Mouse (Mus musculus) adrenal gland, adult 18-20 months (tissue): Measurements from ENCODE around the gene Lim2. TPM values are rescaled to one million over a fixed set of nuclear protein-coding genes. Genes with fewer than 3 reads are reported as not detected.
"Not testable (repeated sequence)": the region's sequence is repeated elsewhere in the genome, so short reads cannot be mapped to it uniquely, and the experiment has no call there.

Experiments used
- DNase-seq, 2 experiments: peaks; one replicate each; pipeline ENCODE4 v3.0.0; 2021 to 2022; ENCODE audit warnings: low spot score in 2 of 2
- long read RNA-seq, 2 experiments: library from polyadenylated mRNA; stranded (forward); transcript quantifications; one replicate each; pipeline ENCODE4 v2.0.0; 2021
- total RNA-seq, 2 experiments: library from RNA; stranded (reverse); gene quantifications; 1 replicate in 1 of 2; 2 replicates in 1 of 2; pipeline ENCODE4 v1.2.3; 2021

Lim2 gene
- not detected for total RNA-seq
- long read RNA-seq, experiment 1: 0 reads
- long read RNA-seq, experiment 2: 0 reads

DNA sequence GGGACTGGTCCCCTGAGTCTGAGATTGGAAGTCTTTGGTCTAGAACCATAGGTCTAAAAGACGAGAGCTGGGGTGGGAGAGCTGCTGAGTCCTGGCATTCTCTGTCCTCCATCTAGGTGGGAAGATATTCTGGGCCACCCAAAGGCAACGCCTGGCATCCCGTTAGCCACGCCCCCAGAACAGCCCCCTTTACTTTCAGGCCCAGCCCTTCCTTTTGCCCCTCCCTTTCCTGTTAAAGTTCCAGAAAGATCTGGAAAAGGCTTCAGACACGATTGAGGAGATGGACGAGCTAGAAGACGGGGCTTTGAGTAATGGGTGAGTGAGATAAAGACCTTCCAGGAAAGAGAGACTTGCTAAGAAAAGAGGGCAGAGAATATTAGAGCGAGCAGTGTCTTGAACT, at the start of gene Lim2:
Gene Lim2 (plus strand): TSS at position 265 of the 400 bp plus-strand sequence.
- DNase-seq: no peak

DNA sequence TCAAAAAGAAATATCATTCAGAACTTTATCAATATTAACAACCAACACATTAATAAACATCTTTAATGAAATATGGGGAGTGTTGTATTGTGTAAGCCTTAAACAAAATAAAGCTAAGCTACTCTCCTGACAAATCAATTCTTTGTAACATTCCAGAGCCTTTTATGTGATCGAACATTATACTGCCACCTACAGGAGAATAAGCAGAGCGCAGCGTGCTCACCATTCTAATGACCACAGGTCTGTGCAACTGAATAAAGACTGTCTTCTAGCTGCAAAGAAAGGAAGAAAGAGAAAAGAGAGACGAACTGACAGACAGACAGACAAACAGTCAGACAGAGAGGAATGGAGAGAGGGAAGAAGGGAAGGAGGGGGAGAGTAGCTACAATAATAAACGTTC, 49.2 kb upstream of the Lim2 start:
- peak; percentile 22 to 25 for DNase-seq

DNA sequence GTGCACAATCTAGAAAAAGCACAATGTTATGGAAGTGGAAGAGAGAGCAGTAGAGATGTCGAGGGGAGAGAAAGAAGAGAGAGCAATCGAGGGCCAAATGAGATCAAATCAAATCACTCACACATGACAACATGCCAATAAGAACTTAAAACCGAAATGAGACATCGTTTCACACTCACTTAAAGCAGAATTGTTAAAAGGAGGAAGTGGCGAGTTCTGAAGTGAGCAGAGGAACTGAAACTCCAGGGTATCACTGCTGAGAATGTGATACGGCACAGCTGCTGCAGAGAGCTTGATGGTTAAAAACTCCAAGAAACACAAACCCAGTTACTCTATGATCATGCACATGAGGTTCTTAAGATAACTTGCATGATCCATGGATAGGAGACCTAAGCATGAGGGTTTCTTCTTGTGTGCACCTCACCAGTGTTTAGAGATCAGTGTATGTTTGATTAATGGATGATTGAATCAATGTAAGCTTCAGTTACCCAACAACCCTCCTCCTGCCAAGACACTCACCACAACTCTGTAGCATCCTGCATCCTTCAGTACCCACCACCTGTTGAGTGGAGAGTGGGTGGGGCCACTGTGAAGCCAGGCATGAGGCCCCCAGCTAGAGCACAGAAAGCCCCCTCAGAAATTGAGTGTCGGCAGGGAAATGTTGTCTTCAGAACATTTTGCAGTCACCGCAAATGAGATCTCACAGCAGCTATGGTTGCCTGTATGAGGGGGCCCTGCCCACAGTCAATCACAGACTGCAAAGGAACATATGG, 34.9 kb upstream of the Lim2 start:
- no peak for DNase-seq

DNA sequence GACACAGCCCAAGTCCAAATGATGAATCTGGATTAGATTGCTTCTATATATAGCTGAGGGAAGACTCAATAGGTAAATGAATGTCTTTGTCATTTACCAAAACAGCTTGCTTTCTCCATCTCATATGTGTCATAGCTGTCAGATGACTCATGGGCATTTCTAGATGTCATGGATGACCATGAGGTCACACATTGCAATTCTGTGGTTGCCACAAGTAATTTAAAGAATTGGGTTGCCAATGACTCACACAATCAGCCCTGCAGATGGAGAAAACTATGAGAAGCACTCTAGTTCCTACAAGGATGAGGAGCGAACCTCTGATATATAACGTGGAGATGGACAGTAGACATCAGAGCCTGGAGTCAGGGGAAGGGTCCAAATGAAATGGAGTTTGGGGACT, 28.0 kb upstream of the Lim2 start:
- DNase-seq: no peak

DNA sequence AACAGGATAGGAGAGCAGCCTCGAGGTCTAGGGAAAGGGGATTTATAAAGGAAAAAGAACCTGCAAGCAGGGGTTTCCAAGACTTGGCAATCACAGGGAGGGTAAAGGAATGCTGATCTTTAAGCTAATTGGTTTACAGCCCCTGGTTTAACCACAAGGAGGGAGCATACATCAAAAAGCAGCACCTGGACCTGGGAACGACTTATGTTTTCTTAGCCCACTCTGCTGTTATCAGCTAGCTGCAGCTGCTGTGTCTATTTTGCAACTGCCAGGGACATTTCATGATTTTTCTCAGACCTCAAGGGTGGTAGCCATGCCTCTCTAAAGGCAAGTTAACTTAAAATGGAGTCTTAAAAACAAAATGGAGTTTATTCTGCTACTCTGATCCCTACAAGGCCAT, 24.8 kb upstream of the Lim2 start:
- DNase-seq: no peak

DNA sequence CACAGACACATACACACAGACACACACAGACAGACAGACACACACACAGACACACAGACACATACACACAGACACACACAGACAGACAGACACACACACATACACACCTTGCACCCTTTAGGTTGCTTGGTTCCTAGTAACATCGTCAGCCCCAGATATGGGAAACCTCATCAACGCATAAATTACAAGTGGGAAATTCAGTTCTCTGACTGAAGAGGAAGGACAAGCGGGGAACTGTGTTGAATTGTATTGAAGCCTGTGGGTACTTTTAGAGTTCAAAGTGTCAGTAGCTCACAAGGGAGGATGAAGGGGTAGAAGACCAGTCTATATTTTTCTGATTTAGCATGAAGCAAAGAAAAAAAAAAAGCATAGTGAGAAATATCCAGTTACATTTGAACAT, 19.9 kb upstream of the Lim2 start:
- no peak for DNase-seq

DNA sequence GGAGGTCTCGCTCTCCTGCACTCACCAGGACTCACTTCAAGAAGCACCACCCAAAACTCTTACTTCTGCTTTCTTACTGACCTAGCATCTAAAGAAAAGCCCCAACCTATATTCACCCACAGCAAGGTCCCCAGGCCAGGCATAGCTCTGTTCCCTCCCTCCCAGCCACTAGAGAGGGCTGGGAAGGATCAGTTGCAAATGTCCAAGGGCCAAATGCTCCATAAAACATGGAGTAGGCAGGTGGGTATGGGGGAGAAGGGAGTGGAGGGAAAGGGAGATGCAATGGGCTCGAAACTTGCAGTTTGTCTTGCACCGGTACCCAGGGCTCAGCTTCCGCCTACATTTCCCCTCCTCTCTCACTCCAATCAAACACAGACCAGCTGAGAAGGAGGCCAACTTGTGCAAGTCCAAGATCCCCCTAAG, 19.3 kb upstream of the Lim2 start, which contains the start of gene Siglecg:
Gene Siglecg (plus strand): TSS at position 74 of the 423 bp plus-strand sequence.
- no peak for DNase-seq

DNA sequence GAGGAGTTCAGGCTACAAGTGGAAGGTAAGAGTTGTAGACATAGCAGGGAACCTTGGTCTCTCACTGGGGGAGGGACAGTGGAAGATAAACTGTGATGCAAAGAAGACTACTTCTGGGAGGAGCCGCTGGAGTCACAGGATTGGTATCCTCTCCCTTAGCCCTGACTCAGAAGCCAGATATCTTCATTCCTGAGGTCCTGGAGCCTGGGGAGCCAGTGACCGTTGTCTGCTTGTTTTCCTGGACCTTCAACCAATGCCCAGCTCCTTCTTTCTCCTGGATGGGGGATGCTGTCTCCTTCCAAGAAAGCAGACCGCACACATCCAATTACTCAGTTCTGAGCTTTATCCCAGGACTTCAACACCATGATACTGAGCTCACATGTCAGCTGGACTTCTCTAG, 18.4 kb upstream of the Lim2 start:
- DNase-seq: no peak

DNA sequence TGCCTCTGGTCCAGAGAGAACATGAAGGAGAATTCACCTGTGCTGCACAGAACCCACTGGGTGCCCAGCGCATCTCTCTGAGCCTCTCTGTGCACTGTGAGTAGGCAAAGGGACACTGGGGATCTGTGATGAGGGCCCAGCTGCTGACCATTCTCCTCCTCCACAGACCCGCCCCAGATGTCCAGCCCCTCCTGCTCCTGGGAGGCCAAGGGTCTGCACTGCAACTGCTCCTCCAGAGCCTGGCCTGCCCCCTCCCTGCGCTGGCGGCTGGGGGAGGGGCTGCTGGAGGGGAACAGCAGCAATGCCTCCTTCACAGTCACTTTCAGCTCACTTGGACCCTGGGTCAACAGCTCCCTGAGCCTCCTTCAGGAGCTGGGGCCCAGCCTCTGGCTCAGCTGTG, 15.7 kb upstream of the Lim2 start:
- not testable (repeated sequence) for DNase-seq

DNA sequence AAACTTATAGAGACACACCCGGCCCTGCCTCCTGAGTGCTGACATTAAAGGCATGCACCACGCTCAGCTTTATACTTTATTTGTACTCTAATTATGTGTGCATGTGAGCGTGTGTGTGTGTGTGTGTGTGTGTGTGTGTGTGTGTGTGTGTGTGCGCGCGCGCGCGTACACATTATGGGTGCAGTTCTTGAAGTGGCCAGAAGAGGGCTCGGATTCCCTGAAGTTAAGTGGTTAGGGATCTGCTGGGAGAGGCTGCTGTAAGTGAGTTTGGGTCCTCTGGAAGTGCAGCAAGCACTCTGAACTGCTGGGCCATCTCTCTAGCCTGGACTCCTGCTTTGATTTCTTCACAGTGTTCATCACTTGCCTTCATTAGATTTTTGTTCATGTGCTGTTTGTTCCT, 10.2 kb upstream of the Lim2 start:
- DNase-seq: no peak

DNA sequence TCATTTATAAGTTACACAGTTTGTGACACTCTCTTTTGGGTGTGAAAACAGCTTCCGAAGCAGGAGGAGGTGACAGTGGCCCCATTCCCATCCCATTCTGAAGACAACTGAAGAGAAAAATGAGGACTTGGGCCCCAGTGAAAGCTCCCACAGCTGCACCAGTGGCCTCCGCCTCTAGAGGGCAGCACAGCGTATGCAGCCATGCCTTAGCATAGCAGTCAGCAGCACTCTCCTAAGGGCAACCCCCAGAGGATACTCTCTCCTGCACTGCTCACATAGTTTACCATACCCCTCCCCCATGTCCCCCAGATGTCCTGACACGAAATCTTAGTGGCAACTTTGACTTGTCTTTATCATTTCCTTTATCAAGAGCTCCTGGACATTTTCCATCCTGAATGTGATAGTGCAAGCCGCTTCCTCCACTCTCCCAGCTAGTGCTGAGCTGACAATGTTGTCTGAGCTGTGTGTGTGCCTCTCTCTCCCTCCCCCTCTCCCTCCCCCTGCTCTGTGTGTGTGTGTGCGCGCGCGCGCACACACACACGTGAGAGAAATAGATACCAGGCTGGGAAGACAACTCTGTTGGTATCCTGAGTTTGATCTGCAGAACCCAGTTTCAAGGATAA, 4.4 kb upstream of the Lim2 start:
- DNase-seq: peak; percentile 82 to 87

DNA sequence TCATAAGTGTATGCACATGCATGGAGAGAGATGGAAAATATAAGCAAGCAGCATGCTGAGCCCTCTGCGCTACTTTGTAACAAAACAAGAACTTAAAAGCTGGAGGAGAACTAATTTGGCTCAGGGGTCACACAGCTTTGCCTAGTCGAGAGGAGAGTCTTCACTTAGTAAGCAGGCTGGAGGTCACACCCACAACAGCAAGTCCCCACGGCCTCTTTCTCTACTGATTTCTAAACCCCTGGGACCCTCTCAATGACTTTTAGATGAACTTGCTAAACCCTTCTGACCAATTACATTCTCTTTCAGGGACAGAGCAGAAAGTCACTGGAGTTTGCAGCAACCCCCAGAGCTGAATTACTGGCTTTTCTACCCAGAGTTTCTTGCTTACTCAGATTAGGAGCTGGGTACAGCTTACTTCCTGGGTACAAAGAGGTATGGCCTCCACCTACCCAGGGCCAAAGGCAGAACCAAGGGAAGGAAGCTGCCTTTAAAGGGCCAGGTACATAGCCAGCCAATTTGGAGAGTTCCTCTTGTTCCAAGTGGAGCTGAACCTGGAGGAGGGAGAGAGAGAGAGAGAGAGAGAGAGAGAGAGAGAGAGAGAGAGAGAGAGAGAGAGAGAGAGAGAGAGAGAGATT, 3.4 kb upstream of the Lim2 start:
- no peak for DNase-seq

DNA sequence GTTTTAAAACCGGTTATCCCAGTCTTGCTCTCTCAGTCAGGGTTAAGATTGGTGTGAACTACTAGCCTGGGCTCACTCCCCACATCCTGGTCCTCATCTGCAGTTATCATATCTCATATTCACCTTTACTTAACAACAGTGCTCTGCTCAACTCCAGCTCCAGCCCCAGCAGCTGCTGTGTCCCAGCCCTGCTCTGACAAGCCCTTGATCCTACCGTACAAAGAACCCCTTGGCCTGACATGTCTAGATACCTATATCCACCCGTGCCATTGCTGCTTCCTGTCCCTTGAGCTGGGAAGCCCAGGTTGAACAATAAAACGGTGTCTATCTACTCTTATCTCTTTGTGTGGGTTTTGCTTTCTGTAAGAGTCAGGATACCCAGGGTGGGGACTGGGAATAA, 2.0 kb downstream of the Lim2 start:
- DNase-seq: no peak

DNA sequence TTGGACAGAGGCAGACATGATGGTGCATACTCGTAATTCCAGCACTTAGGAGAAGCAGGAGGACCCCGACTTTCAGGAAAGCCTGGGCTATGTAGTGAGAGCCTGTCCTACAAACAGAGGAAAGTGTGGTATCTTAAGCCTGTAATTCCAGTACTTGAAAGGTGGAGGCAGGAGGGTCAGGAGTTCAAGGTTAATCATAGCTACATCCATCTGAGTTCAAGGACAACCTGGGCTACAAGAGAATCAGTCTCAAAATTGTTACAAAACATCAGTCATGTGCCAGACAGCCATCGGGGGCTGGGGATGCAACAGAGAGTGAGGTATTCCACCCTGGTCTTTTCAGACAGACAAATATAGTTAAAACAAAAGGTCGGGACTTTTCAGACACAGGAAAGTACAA, 5.4 kb downstream of the Lim2 start:
- no peak for DNase-seq

DNA sequence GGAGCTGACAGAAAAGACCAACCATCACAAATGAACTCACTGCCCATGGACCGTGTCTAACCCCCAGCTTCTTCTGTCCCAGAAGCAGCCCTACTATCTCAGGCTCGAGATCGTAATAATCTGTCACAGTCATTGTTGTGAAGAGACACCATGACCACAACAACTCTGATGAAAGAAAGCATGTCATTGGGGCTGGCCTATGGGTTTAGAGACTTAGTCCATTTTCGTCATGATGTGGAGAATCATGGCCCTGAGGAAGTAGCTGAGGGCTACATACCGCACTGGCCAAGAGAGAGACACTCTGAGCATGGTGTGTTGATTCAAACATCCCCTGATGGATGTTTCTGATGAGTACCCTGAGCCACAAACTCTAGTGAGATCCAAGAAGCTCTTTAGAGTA, 7.2 kb downstream of the Lim2 start:
- DNase-seq: no peak

DNA sequence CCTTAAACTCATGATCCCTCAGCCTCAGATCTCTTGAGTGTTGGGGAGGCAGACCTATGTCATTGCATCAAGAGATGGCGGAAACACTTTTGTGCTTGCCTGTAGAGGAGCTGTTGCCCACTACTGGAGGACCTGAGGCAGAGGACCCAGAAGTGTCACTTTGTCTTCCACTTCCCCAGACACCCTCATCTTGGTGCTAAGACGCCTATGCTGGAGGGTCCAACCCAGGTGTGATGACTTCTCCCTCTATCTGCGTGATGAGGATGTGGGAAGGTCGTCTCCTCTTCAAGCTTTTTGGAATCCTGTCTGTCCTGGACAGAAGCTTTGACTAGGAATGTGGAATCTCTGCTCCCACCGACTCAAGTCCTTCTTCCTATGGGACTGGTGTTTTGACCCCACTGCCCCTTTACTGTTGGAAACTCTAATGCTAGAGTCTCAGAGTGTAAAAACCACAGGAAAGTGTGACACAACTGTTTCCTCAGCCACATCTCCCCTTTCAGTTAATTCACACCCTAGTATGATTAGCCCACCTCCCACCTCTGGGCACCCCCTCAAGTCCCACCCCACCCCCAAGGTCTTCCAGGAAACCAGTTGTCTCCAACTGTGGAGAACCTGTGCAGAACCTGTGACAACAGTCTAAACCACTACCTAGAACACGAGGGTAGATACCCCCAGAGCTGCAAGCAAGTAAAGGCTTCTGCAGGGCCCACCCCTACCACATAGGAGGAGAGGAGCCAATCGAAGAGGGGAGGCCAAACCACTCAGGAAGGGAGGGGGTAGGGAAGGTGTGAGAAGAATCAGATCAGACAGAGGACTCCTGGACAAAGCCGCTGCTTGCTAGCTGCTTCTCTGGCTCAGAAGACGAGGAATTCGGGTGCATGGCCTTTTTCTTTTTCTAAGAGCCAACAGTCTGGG, 9.1 kb downstream of the Lim2 start, which contains the start of gene Nkg7:
Gene Nkg7 (plus strand): TSS at position 733 of the 915 bp plus-strand sequence.
- DNase-seq: no peak

DNA sequence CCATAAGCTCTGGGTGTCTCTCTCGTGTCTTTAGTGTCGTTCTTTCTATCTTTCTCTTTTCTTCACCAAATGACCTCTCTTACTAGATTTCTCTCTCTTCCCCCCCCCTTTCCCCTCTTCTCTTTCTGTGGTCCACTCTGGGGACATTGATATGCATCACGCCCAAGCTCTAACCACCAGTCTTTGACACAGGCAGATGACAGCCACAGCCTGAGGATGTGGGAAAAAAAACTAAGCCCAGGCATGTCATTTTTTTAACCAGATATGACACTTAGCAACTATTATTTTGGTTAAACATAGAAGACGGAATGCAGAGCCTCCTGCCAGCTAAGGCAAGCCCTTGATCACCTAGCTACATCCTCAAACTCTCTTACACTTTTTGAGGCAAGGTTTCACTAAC, 11.1 kb downstream of the Lim2 start:
- no peak for DNase-seq

DNA sequence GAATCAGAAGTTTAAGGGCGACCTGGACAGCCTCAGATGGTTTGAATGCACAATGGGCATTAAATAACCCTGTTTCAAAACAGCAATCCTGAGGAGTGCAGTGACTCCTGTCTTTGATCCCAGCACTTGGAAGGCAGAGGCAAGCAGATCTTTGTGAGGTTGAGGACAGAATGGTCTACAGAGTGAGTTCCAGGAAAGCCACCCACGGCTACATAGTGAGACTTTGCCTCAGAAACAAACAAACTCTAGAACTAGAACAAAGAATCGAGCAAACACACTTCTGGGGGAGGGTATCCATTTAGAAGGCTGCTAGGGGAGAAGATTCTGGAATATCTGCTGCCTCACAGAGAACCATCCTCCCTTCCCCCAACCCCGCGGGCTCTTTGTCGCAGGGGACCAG, 13.0 kb downstream of the Lim2 start, which contains the start of gene Cldnd2:
Gene Cldnd2 (plus strand): TSS at position 301 of the 400 bp plus-strand sequence.
- DNase-seq: no peak

DNA sequence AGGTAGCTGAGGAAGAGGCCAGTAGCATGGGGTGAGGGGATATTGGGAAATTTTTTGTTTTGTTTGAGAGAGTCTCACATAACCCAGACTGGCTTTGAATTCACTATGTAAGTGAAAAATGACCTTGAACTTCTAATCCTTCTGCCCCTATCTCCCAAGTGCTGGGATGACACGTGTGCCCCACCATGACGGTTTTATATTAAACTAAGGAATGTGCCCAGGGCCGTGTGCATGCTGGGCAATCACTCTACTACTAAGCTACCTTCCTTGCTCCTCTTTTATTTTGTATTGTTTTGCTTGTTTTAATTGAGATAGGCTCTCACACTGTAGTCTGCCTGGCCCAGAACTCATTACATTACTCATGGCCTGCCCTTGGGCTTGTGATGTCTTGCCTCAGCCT, 13.6 kb downstream of the Lim2 start:
- DNase-seq: no peak

DNA sequence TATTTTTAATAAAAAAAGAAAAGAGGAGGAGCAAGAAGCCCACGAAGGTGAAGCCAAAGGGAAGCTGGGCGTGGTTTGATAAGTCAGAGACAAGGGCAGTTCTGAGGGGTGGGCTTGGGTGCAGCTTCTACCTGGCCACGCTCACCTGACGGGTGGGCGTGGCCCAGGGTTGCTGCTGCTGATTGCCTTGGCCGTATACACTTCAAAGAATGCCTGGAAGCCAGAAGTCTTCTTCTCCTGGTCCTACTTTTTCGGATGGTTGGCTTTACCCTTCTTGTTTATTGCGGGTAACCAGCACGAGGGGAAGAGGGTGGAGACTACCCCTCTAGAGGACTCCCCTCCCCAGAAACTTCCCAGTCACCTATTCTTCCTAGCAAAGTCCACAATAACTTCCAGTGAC, 15.2 kb downstream of the Lim2 start:
- DNase-seq: no peak
